Mouse (Mus musculus): ENCODE measurements at regions not wholly inside any gene's neighbourhood (a gene's known extent, or its start where the extent isn't known, plus 50 kb on each side); places are given as distances from the start of the nearest gene placed in this dataset.

DNA sequence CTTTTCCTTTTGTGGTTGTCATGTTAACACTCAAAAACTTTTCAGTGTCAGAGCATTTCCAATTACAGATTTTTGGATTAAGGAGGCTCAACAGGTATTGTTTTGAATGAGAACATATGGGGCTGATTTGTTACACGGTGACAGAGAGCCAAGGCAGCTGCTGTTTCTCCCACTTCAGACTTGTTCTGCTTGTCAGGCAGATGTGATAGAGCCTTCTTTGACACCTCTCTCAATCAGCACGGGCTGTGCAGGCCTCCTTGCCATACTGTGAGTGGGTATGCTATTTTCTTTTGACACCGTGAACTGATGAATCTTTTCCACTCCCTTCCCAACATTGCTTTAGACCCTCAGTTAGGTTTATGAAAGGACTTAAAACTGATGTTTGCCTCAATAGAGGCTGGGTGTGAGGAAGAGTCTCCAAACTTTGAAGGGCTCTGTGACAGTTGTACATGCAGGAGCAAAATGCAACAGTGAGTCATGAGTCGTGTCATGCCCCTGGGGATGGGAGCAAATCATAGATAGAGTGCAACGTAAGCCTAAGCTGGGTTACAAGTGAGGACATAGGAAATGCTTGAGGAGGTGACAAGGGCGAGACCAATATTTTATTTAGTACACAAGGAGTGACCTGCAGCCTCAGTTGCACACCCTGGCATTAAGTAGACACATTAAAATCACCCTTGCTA lies 317.4 kb downstream of the Ccser2 start:
- WGBS, result 83% methylated on average over 6 of the region's 6 CpGs
- Histone ChIP-seq H3K9me3 (ENCODE audit: control insufficient read depth, low read length) (no peaks in the 10 kb centered on the region), H3K4me1 (replicated peaks; ENCODE audit: control insufficient read depth, insufficient read depth, low read length) (no peaks in the 10 kb centered on the region), H3K27ac (ENCODE audit: low read depth, low read length) (no peak overlapping the region), H3K9ac (ENCODE audit: low read length) (no peak overlapping the region), H3K36me3 (ENCODE audit: control insufficient read depth, insufficient read depth, low read length) (no peaks in the 10 kb centered on the region), H3K27me3 (ENCODE audit: control insufficient read depth, insufficient read depth, low read length) (no peaks in the 10 kb centered on the region), H3K4me3 (ENCODE audit: low read depth, low read length) (no peak overlapping the region), H3K4me2 (ENCODE audit: low read depth, low read length, severe bottlenecking) (no peak overlapping the region)
- ATAC-seq (replicated peaks; ENCODE audit: low FRiP score) (no peak), DNase-seq (ENCODE audit: low spot score) (no peak)

- Histone ChIP-seq H3K4me2 (ENCODE audit: low read depth, low read length, severe bottlenecking) (no peak overlapping the region), H3K4me1 (replicated peaks; ENCODE audit: control insufficient read depth, insufficient read depth, low read length) (no peaks in the 10 kb centered on the region), H3K27me3 (ENCODE audit: control insufficient read depth, insufficient read depth, low read length) (no peaks in the 10 kb centered on the region), H3K4me3 (ENCODE audit: low read depth, low read length) (no peak overlapping the region), H3K36me3 (ENCODE audit: control insufficient read depth, insufficient read depth, low read length) (no peaks in the 10 kb centered on the region), H3K27ac (ENCODE audit: low read depth, low read length) (no peak overlapping the region), H3K9me3 (ENCODE audit: control insufficient read depth, low read length) (no peaks in the 10 kb centered on the region), H3K9ac (ENCODE audit: low read length) (no peak overlapping the region)
- ATAC-seq (replicated peaks; ENCODE audit: low FRiP score) (no peak), DNase-seq (ENCODE audit: low spot score) (no peak)
- 85% methylated on average over 3 of the region's 3 CpGs for WGBS
Observed at GRCm38 (mm10) chr14:36646649-36647048, 321.9 kb downstream of the Ccser2 start.

- Histone ChIP-seq H3K9ac (ENCODE audit: low read length) (no peak overlapping the region), H3K4me3 (ENCODE audit: low read depth, low read length) (no peak overlapping the region), H3K4me2 (ENCODE audit: low read depth, low read length, severe bottlenecking) (no peak overlapping the region), H3K27me3 (ENCODE audit: control insufficient read depth, insufficient read depth, low read length) (no peaks in the 10 kb centered on the region), H3K27ac (ENCODE audit: low read depth, low read length) (no peak overlapping the region), H3K9me3 (ENCODE audit: control insufficient read depth, low read length) (no peaks in the 10 kb centered on the region), H3K4me1 (replicated peaks; ENCODE audit: control insufficient read depth, insufficient read depth, low read length) (no peaks in the 10 kb centered on the region), H3K36me3 (ENCODE audit: control insufficient read depth, insufficient read depth, low read length) (no peaks in the 10 kb centered on the region)
- ATAC-seq (replicated peaks; ENCODE audit: low FRiP score) (no peak), DNase-seq (ENCODE audit: low spot score) (no peak)
Observed at GRCm38 (mm10) chr14:36646237-36646636, 322.3 kb downstream of the Ccser2 start.

DNA sequence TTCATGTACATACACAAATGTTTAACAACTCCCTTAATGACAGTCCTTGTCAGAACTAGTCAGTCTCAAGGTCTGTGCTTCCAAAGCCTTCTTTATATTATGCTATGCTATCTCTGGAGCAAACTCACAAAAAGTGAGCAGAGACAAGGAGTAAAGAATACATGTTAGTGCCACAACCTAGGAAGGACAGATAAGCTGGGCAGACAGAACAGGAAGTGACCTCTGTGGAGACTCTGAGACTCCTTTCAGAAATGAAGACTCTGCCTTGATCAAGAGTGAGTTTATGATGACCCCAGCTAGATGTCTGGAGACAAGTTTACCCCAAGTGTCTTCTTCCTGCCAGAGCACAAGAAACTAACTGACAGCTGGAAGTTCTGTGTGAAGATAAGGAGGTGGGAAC lies 343.8 kb downstream of the Ccser2 start:
- no peak overlapping the region for H3K27ac ChIP-seq (ENCODE audit: low read depth, low read length)
- H3K4me2 ChIP-seq (ENCODE audit: low read depth, low read length, severe bottlenecking), result no peak overlapping the region
- ATAC-seq (replicated peaks; ENCODE audit: low FRiP score) (no peak), DNase-seq (ENCODE audit: low spot score) (no peak)
- no peaks in the 10 kb centered on the region for H3K27me3 ChIP-seq (ENCODE audit: control insufficient read depth, insufficient read depth, low read length)
- H3K4me3 ChIP-seq (ENCODE audit: low read depth, low read length), result no peak overlapping the region
- H3K9ac ChIP-seq (ENCODE audit: low read length), result no peak overlapping the region
- no peaks in the 10 kb centered on the region for H3K9me3 ChIP-seq (ENCODE audit: control insufficient read depth, low read length)
- H3K36me3 ChIP-seq (ENCODE audit: control insufficient read depth, insufficient read depth, low read length), result no peaks in the 10 kb centered on the region
- no peaks in the 10 kb centered on the region for H3K4me1 ChIP-seq (replicated peaks; ENCODE audit: control insufficient read depth, insufficient read depth, low read length)

- ATAC-seq (replicated peaks; ENCODE audit: low FRiP score), result no peak
Observed at GRCm38 (mm10) chr14:36624134-36624533, 344.4 kb downstream of the Ccser2 start.

DNA sequence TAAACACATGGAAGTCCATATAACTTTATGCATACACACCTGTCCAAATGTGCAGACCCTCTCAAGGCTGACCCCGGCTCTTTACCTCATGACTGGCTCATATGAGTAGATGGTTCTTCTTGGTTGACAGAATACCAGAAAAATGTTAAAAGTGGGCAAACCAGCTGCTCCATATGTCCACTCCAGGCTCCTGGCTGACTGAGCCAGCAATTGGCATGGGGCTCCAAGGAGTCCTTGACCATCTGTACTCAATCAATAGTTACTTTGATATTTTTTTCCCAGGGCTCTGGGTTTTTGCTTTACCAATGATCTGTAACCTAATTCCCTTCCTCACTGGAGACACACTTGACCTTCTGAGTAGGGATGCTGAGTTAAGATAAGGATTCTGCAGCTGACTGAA lies 345.5 kb downstream of the Ccser2 start:
- DNase-seq (ENCODE audit: low spot score) (no peak), ATAC-seq (replicated peaks; ENCODE audit: low FRiP score) (no peak)
- H3K27me3 ChIP-seq (ENCODE audit: control insufficient read depth, insufficient read depth, low read length), result no peaks in the 10 kb centered on the region
- H3K9me3 ChIP-seq (ENCODE audit: control insufficient read depth, low read length), result no peaks in the 10 kb centered on the region
- WGBS, result 86% methylated on average over 1 of the region's 1 CpGs
- H3K4me3 ChIP-seq (ENCODE audit: low read depth, low read length), result no peak overlapping the region
- no peak overlapping the region for H3K9ac ChIP-seq (ENCODE audit: low read length)
- H3K27ac ChIP-seq (ENCODE audit: low read depth, low read length), result no peak overlapping the region
- no peak overlapping the region for H3K4me2 ChIP-seq (ENCODE audit: low read depth, low read length, severe bottlenecking)
- no peaks in the 10 kb centered on the region for H3K4me1 ChIP-seq (replicated peaks; ENCODE audit: control insufficient read depth, insufficient read depth, low read length)
- no peaks in the 10 kb centered on the region for H3K36me3 ChIP-seq (ENCODE audit: control insufficient read depth, insufficient read depth, low read length)

More at GRCm38 (mm10) chr14:36624134-36624533, 344.4 kb downstream of the Ccser2 start:
- Histone ChIP-seq H3K9ac (ENCODE audit: low read length) (no peak overlapping the region), H3K36me3 (ENCODE audit: control insufficient read depth, insufficient read depth, low read length) (no peaks in the 10 kb centered on the region), H3K27ac (ENCODE audit: low read depth, low read length) (no peak overlapping the region), H3K4me3 (ENCODE audit: low read depth, low read length) (no peak overlapping the region), H3K4me1 (replicated peaks; ENCODE audit: control insufficient read depth, insufficient read depth, low read length) (no peaks in the 10 kb centered on the region), H3K9me3 (ENCODE audit: control insufficient read depth, low read length) (no peaks in the 10 kb centered on the region), H3K27me3 (ENCODE audit: control insufficient read depth, insufficient read depth, low read length) (no peaks in the 10 kb centered on the region), H3K4me2 (ENCODE audit: low read depth, low read length, severe bottlenecking) (no peak overlapping the region)
- WGBS, result 88% methylated on average over 1 of the region's 1 CpGs
- DNase-seq (ENCODE audit: low spot score), result no peak

DNA sequence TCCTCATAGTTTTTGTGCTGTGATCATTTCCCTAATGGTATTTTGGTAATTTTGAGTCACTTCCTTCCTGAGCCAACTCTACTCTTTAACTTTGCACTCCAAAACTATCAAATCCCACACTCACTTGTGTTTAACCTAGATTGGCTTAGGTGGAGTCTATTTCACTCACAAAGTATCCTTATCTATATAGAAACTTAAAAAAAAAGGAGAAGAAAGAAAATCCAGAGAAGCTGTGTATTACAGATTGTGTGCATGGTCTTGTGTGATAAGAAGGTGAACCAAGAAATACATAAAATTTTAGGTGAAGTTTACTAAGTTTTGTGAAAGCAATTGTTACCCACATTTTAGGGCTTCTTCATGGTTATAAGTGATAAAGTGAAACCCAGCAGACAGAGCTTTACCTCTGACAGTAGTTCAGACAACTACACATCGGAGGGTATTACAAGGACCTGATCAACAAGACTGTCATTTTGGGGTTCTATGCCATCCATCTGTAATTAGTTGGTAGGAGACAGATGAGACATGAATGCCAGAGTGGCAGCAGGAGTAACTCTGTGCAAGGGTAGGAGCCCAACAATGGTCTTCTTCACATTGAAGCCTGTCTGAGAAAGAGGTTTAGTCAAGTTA lies 350.0 kb downstream of the Ccser2 start:
- H3K9ac ChIP-seq (ENCODE audit: low read length), result no peak overlapping the region
- no peaks in the 10 kb centered on the region for H3K9me3 ChIP-seq (ENCODE audit: control insufficient read depth, low read length)
- DNase-seq (ENCODE audit: low spot score), result no peak
- no peaks in the 10 kb centered on the region for H3K4me1 ChIP-seq (replicated peaks; ENCODE audit: control insufficient read depth, insufficient read depth, low read length)
- no peak for ATAC-seq (replicated peaks; ENCODE audit: low FRiP score)
- H3K4me3 ChIP-seq (ENCODE audit: low read depth, low read length), result no peak overlapping the region
- WGBS, result 100% methylated on average over 1 of the region's 1 CpGs
- H3K27me3 ChIP-seq (ENCODE audit: control insufficient read depth, insufficient read depth, low read length), result no peaks in the 10 kb centered on the region
- H3K36me3 ChIP-seq (ENCODE audit: control insufficient read depth, insufficient read depth, low read length), result no peaks in the 10 kb centered on the region
- H3K27ac ChIP-seq (ENCODE audit: low read depth, low read length), result no peak overlapping the region
- no peak overlapping the region for H3K4me2 ChIP-seq (ENCODE audit: low read depth, low read length, severe bottlenecking)

- Histone ChIP-seq H3K4me2 (ENCODE audit: low read depth, low read length, severe bottlenecking) (no peak overlapping the region), H3K4me3 (ENCODE audit: low read depth, low read length) (no peak overlapping the region), H3K4me1 (replicated peaks; ENCODE audit: control insufficient read depth, insufficient read depth, low read length) (no peaks in the 10 kb centered on the region), H3K9me3 (ENCODE audit: control insufficient read depth, low read length) (no peaks in the 10 kb centered on the region), H3K27ac (ENCODE audit: low read depth, low read length) (no peak overlapping the region), H3K27me3 (ENCODE audit: control insufficient read depth, insufficient read depth, low read length) (no peaks in the 10 kb centered on the region), H3K9ac (ENCODE audit: low read length) (no peak overlapping the region), H3K36me3 (ENCODE audit: control insufficient read depth, insufficient read depth, low read length) (no peaks in the 10 kb centered on the region)
- DNase-seq (ENCODE audit: low spot score), result no peak
- WGBS, result 85% methylated on average over 5 of the region's 5 CpGs
- no peak for ATAC-seq (replicated peaks; ENCODE audit: low FRiP score)
Observed at GRCm38 (mm10) chr14:36617987-36618386, 350.6 kb downstream of the Ccser2 start.

DNA sequence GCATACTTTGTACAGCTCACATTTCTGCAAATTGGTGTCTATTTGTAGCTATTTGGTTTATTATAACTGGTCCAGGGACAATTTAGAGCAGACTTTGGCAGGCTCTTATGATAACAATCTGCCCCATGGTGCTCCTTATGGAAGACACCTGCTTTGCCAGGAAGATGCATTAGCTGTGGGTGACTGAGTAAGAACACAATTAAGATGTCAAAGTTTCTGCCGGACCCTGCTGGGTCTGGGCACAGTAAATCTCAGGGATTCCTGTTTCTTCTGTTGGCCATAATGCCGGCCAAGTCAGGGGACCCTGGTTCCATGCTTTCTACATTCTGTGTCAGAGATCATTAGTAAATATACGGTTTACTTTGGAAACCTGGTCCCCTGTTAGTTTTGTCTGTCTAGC lies 353.7 kb downstream of the Ccser2 start:
- H3K4me2 ChIP-seq (ENCODE audit: low read depth, low read length, severe bottlenecking), result no peak overlapping the region
- H3K9ac ChIP-seq (ENCODE audit: low read length), result no peak overlapping the region
- H3K27ac ChIP-seq (ENCODE audit: low read depth, low read length), result no peak overlapping the region
- DNase-seq (ENCODE audit: low spot score) (no peak), ATAC-seq (replicated peaks; ENCODE audit: low FRiP score) (no peak)
- no peaks in the 10 kb centered on the region for H3K36me3 ChIP-seq (ENCODE audit: control insufficient read depth, insufficient read depth, low read length)
- no peaks in the 10 kb centered on the region for H3K27me3 ChIP-seq (ENCODE audit: control insufficient read depth, insufficient read depth, low read length)
- H3K9me3 ChIP-seq (ENCODE audit: control insufficient read depth, low read length), result no peaks in the 10 kb centered on the region
- no peaks in the 10 kb centered on the region for H3K4me1 ChIP-seq (replicated peaks; ENCODE audit: control insufficient read depth, insufficient read depth, low read length)
- WGBS, result 88% methylated on average over 3 of the region's 3 CpGs
- H3K4me3 ChIP-seq (ENCODE audit: low read depth, low read length), result no peak overlapping the region

All from forebrain, embryonic 11.5 days (tissue).